Mouse (Mus musculus) limb, embryonic 13.5 days (tissue): Measurements from ENCODE around the gene Isg20. TPM values are rescaled to one million over a fixed set of nuclear protein-coding genes. Genes with fewer than 3 reads are reported as not detected.

Experiments used
- ATAC-seq: fragments of 200-750 bp; cut with Nextera tagmentation; 2 replicates; pipeline ENCODE4 v1.8.0; 2017; ENCODE audit warnings: low read depth, moderate number of reproducible peaks, moderate TSS enrichment; ENCODE audit not compliant: low FRiP score
- H3K27ac ChIP-seq: fragments of 300-500 bp; sonication (generic); 2 replicates; pipeline ENCODE4 v1.5.1; 2015; ENCODE audit warnings: inconsistent platforms, mild to moderate bottlenecking, moderate library complexity
- H3K27me3 ChIP-seq: fragments of 300-500 bp; sonication (generic); 2 replicates; pipeline ENCODE4 v1.6.1; 2015; ENCODE audit warnings: mild to moderate bottlenecking, inconsistent platforms
- H3K36me3 ChIP-seq: fragments of 300-500 bp; sonication (generic); 2 replicates; pipeline ENCODE4 v1.6.1; 2015; ENCODE audit warnings: inconsistent platforms, mild to moderate bottlenecking, moderate library complexity
- H3K4me1 ChIP-seq: fragments of 300-500 bp; sonication (generic); 2 replicates; pipeline ENCODE4 v1.6.1; 2015; ENCODE audit warnings: inconsistent platforms
- H3K4me2 ChIP-seq: fragments of 300-500 bp; sonication (generic); replicated peaks from 2 replicates; pipeline ENCODE4 v1.6.1; 2015; ENCODE audit warnings: inconsistent platforms, mild to moderate bottlenecking, moderate library complexity
- H3K4me3 ChIP-seq: fragments of 300-500 bp; sonication (generic); 2 replicates; pipeline ENCODE4 v1.5.1; 2015; ENCODE audit warnings: moderate library complexity, mild to moderate bottlenecking, inconsistent platforms
- H3K9ac ChIP-seq: fragments of 300-500 bp; sonication (generic); 2 replicates; pipeline ENCODE4 v1.6.1; 2015; ENCODE audit warnings: mild to moderate bottlenecking, inconsistent platforms
- H3K9me3 ChIP-seq: fragments of 300-500 bp; sonication (generic); 2 replicates; pipeline ENCODE4 v1.6.1; 2016; ENCODE audit warnings: inconsistent platforms
- WGBS: fragments of 180-500 bp; shearing (Covaris S2); methylation state at CpG from one replicate; pipeline ENCODE4 v1.1.7; 2015; 5-methylcytosine and 5-hydroxymethylcytosine counted together
- polyA plus RNA-seq: library from polyadenylated mRNA; unstranded; fragments of >200 nt; fragmentation: Nextera tagmentation; extraction: Ambion mirVana; gene quantifications from 2 replicates; pipeline ENCODE4 v1.2.1, GENCODE M21; 2015

The Isg20 gene
- polyA plus RNA-seq, 1 experiment from 2014 or later: 0.57 TPM

- no peak for ATAC-seq
- Histone ChIP-seq H3K4me2 (no peak overlapping the region), H3K4me1 (peaks cover 14% of the 10 kb centered on the region; the same call in 1 of the 2 replicates), H3K27ac (no peak overlapping the region), H3K4me3 (no peak overlapping the region), H3K27me3 (no peaks in the 10 kb centered on the region), H3K9me3 (no peaks in the 10 kb centered on the region), H3K36me3 (peaks cover 28% of the 10 kb centered on the region), H3K9ac (no peak overlapping the region)
- WGBS: 45% methylated on average over 6 of the region's 6 CpGs
These were observed 2.7 kb upstream of the Isg20 start for GRCm38 (mm10) chr7:78910336-78911098.

- H3K36me3 ChIP-seq: peaks cover 21% of the 10 kb centered on the region
- no peak overlapping the region for H3K4me3 ChIP-seq
- no peaks in the 10 kb centered on the region for H3K9me3 ChIP-seq
- no peak for ATAC-seq
- H3K4me2 ChIP-seq: no peak overlapping the region
- H3K9ac ChIP-seq: no peak overlapping the region
- peaks cover 14% of the 10 kb centered on the region; the same call in 1 of the 2 replicates for H3K4me1 ChIP-seq
- H3K27ac ChIP-seq: no peak overlapping the region
- H3K27me3 ChIP-seq: no peaks in the 10 kb centered on the region
- WGBS: 88% methylated on average over 4 of the region's 4 CpGs
These were observed 2.0 kb upstream of the Isg20 start for GRCm38 (mm10) chr7:78911209-78911608.

GRCm38 (mm10) chr7:78912253-78912973 lies 811 bp upstream of the Isg20 start:
- 0 out of 2 replicates have a peak, but pooled peaks have one; percentile 18 for ATAC-seq
- Histone ChIP-seq H3K9me3 (no peaks in the 10 kb centered on the region), H3K36me3 (peaks cover 10% of the 10 kb centered on the region), H3K27ac (no peak overlapping the region), H3K27me3 (no peaks in the 10 kb centered on the region), H3K4me2 (peak overlapping the region; percentile 48), H3K4me3 (no peak overlapping the region), H3K4me1 (peaks cover 14% of the 10 kb centered on the region; the same call in 1 of the 2 replicates), H3K9ac (no peak overlapping the region)
- WGBS: 26% methylated on average over 20 of the region's 20 CpGs

GRCm38 (mm10) chr7:78913649-78914544 lies 673 bp downstream of the Isg20 start:
- Histone ChIP-seq H3K4me3 (no peak overlapping the region), H3K27ac (no peak overlapping the region)

GRCm38 (mm10) chr7:78914545-78914845 lies 1.3 kb downstream of the Isg20 start:
- no peaks in the 10 kb centered on the region for H3K9me3 ChIP-seq
- no peak for ATAC-seq
- WGBS: 62% methylated on average over 3 of the region's 3 CpGs
- no peak overlapping the region for H3K4me3 ChIP-seq
- H3K27me3 ChIP-seq: no peaks in the 10 kb centered on the region
- H3K9ac ChIP-seq: no peak overlapping the region
- no peak overlapping the region for H3K4me2 ChIP-seq
- H3K27ac ChIP-seq: no peak overlapping the region
- H3K4me1 ChIP-seq: peaks cover 14% of the 10 kb centered on the region; the same call in 1 of the 2 replicates
- H3K36me3 ChIP-seq: peaks cover 5% of the 10 kb centered on the region

More at GRCm38 (mm10) chr7:78913649-78914544, 673 bp downstream of the Isg20 start:
- 71% methylated on average over 19 of the region's 19 CpGs for WGBS
- H3K27me3 ChIP-seq: no peaks in the 10 kb centered on the region
- H3K9me3 ChIP-seq: no peaks in the 10 kb centered on the region
- no peak overlapping the region for H3K4me2 ChIP-seq
- H3K9ac ChIP-seq: no peak overlapping the region
- H3K4me1 ChIP-seq: peaks cover 14% of the 10 kb centered on the region; the same call in 1 of the 2 replicates
- no peak for ATAC-seq
- peaks cover 6% of the 10 kb centered on the region for H3K36me3 ChIP-seq

- Histone ChIP-seq H3K4me1 (peaks cover 14% of the 10 kb centered on the region; the same call in 1 of the 2 replicates), H3K9me3 (no peaks in the 10 kb centered on the region), H3K36me3 (no peaks in the 10 kb centered on the region; the same call in 1 of the 2 replicates), H3K4me2 (no peak overlapping the region), H3K4me3 (no peak overlapping the region), H3K27me3 (no peaks in the 10 kb centered on the region), H3K27ac (no peak overlapping the region), H3K9ac (no peak overlapping the region)
- ATAC-seq: no peak
- WGBS: 81% methylated on average over 11 of the region's 11 CpGs
These were observed 1.8 kb downstream of the Isg20 start for GRCm38 (mm10) chr7:78914896-78915510.

- no peak for ATAC-seq
- Histone ChIP-seq H3K4me2 (no peak overlapping the region), H3K27ac (no peak overlapping the region), H3K36me3 (no peaks in the 10 kb centered on the region), H3K9ac (no peak overlapping the region), H3K27me3 (no peaks in the 10 kb centered on the region), H3K4me1 (peaks cover 5% of the 10 kb centered on the region; the same call in 1 of the 2 replicates), H3K4me3 (no peak overlapping the region), H3K9me3 (no peaks in the 10 kb centered on the region)
- WGBS: 33% methylated on average over 4 of the region's 4 CpGs
These were observed 5.5 kb downstream of the Isg20 start for GRCm38 (mm10) chr7:78918686-78919085.

GRCm38 (mm10) chr7:78922506-78922905 lies 9.3 kb downstream of the Isg20 start:
- H3K27ac ChIP-seq: no peak overlapping the region
- no peak overlapping the region for H3K9ac ChIP-seq
- WGBS: 75% methylated on average over 7 of the region's 7 CpGs
- no peaks in the 10 kb centered on the region for H3K9me3 ChIP-seq
- ATAC-seq: no peak
- H3K27me3 ChIP-seq: no peaks in the 10 kb centered on the region
- no peaks in the 10 kb centered on the region for H3K36me3 ChIP-seq
- H3K4me2 ChIP-seq: no peak overlapping the region
- peaks cover 5% of the 10 kb centered on the region; the same call in 1 of the 2 replicates for H3K4me1 ChIP-seq
- H3K4me3 ChIP-seq: no peak overlapping the region

GRCm38 (mm10) chr7:78924300-78924699 lies 11.1 kb downstream of the Isg20 start:
- WGBS: 9% methylated on average over 6 of the region's 6 CpGs
- no peak overlapping the region for H3K4me3 ChIP-seq
- no peak overlapping the region for H3K27ac ChIP-seq
- H3K4me1 ChIP-seq: peaks cover 5% of the 10 kb centered on the region; the same call in 1 of the 2 replicates
- no peaks in the 10 kb centered on the region for H3K9me3 ChIP-seq
- H3K36me3 ChIP-seq: no peaks in the 10 kb centered on the region
- no peak overlapping the region for H3K4me2 ChIP-seq
- no peaks in the 10 kb centered on the region for H3K27me3 ChIP-seq
- ATAC-seq: 0 out of 2 replicates have a peak, but pooled peaks have one; percentile 9
- no peak overlapping the region for H3K9ac ChIP-seq

- peak; percentile 49 for ATAC-seq
- Histone ChIP-seq H3K4me1 (peaks cover 5% of the 10 kb centered on the region; the same call in 1 of the 2 replicates), H3K4me3 (no peak overlapping the region), H3K27me3 (no peaks in the 10 kb centered on the region), H3K27ac (no peak overlapping the region), H3K9me3 (no peaks in the 10 kb centered on the region), H3K9ac (no peak overlapping the region), H3K36me3 (no peaks in the 10 kb centered on the region), H3K4me2 (no peak overlapping the region)
- WGBS: 70% methylated on average over 7 of the region's 7 CpGs
These were observed 11.6 kb downstream of the Isg20 start for GRCm38 (mm10) chr7:78924796-78925195.

- H3K4me3 ChIP-seq: no peak overlapping the region
- no peak for ATAC-seq
- WGBS: 68% methylated on average over 7 of the region's 7 CpGs
- H3K27ac ChIP-seq: peak overlapping the region; percentile 59; the same call in 1 of the 2 replicates
- H3K4me2 ChIP-seq: no peak overlapping the region
- no peaks in the 10 kb centered on the region for H3K9me3 ChIP-seq
- H3K9ac ChIP-seq: peak overlapping the region; percentile 52; the same call in 1 of the 2 replicates
- H3K27me3 ChIP-seq: no peaks in the 10 kb centered on the region
- no peaks in the 10 kb centered on the region for H3K36me3 ChIP-seq
- H3K4me1 ChIP-seq: peaks cover 5% of the 10 kb centered on the region; the same call in 1 of the 2 replicates
These were observed 12.5 kb downstream of the Isg20 start for GRCm38 (mm10) chr7:78925680-78926079.
